37 mouse cellular contexts compared by ENCODE assay signal in genomic region chr17:36194471-36194870, GRCm38 (mm10). TPM values are rescaled to one million over a fixed set of nuclear protein-coding genes. Genes with fewer than 3 reads are reported as not detected.
"Had no signal": no experiment of that assay in that cellular context is flagged by ENCODE, and none has a peak within 500 bp of the region (broad histone marks: within the 10 kb centered on the region; RNA-seq: fewer than 3 reads in every experiment).

No protein-coding gene starts in this region.

- ATAC-seq: intestine, embryonic 15.5 days; intestine, postnatal 0 days had no signal

- H3K9me3 ChIP-seq: heart, embryonic 13.5 days; heart, embryonic 15.5 days; hindbrain, embryonic 10.5 days; hindbrain, embryonic 12.5 days; intestine, embryonic 15.5 days; limb, embryonic 10.5 days; limb, embryonic 12.5 days; liver, embryonic 13.5 days; liver, embryonic 15.5 days had no signal

- H3K4me2 ChIP-seq: heart, embryonic 11.5 days; heart, embryonic 13.5 days; heart, embryonic 15.5 days; hindbrain, embryonic 12.5 days; hindbrain, embryonic 14.5 days; intestine, embryonic 15.5 days; limb, embryonic 12.5 days; liver, embryonic 11.5 days; liver, embryonic 13.5 days; liver, embryonic 15.5 days had no signal

- H3K9ac ChIP-seq: heart, embryonic 13.5 days; heart, embryonic 15.5 days; hindbrain, embryonic 12.5 days; hindbrain, embryonic 14.5 days; intestine, embryonic 15.5 days; limb, embryonic 12.5 days; liver, embryonic 13.5 days; liver, embryonic 15.5 days had no signal

- DNase-seq: gastrocnemius, adult 2 months; gastrocnemius, postnatal 10 days; gastrocnemius, postnatal 25 days; heart, adult 2 months; heart, postnatal 10 days; heart, postnatal 4 days; kidney, adult 18-20 months; kidney, adult 8-10 months; kidney, postnatal 10 days; kidney, postnatal 25 days; kidney, postnatal 4 days; liver; liver, embryonic 13.5 days had no signal

- H3K27ac ChIP-seq: gastrocnemius, adult 2 months; heart, adult 2 months; heart, embryonic 13.5 days; heart, embryonic 15.5 days; hindbrain, embryonic 10.5 days; hindbrain, embryonic 12.5 days; hindbrain, embryonic 14.5 days; intestine, embryonic 15.5 days; layer of hippocampus, adult 2 months; left cerebral cortex, adult 2 months; limb, embryonic 10.5 days; limb, embryonic 12.5 days; liver, embryonic 13.5 days; liver, embryonic 15.5 days had no signal

- H3K4me1 ChIP-seq: heart, embryonic 13.5 days; heart, embryonic 15.5 days; hindbrain, embryonic 10.5 days; hindbrain, embryonic 12.5 days; intestine, embryonic 15.5 days; limb, embryonic 10.5 days; limb, embryonic 12.5 days; liver, embryonic 13.5 days; liver, embryonic 15.5 days had no signal

- H3K4me3 ChIP-seq: gastrocnemius, adult 2 months; heart, adult 2 months; heart, embryonic 13.5 days; heart, embryonic 15.5 days; hindbrain, embryonic 10.5 days; hindbrain, embryonic 12.5 days; intestine, embryonic 15.5 days; layer of hippocampus, adult 2 months; left cerebral cortex, adult 2 months; limb, embryonic 10.5 days; limb, embryonic 12.5 days; liver, embryonic 13.5 days; liver, embryonic 15.5 days had no signal

- H3K36me3 ChIP-seq: heart, embryonic 13.5 days; heart, embryonic 15.5 days; hindbrain, embryonic 10.5 days; hindbrain, embryonic 12.5 days; intestine, embryonic 15.5 days; limb, embryonic 10.5 days; limb, embryonic 12.5 days; liver, embryonic 13.5 days; liver, embryonic 15.5 days had no signal

RNA-seq across cellular contexts. Expression of gene H2-T3, which starts 4.4 kb away (rescaled TPM):
- total RNA-seq: gastrocnemius, adult 2 months; gastrocnemius, postnatal 10 days; gastrocnemius, postnatal 25 days; granulocyte monocyte progenitor cell, adult 5-6 weeks; heart, adult 2 months; heart, postnatal 4 days; layer of hippocampus, adult 2 months; layer of hippocampus, postnatal 10 days; layer of hippocampus, postnatal 25 days; left cerebral cortex, adult 2 months; left cerebral cortex, postnatal 14 days; left cerebral cortex, postnatal 36 days had no signal
- polyA plus RNA-seq: heart, adult 2 months; heart, embryonic 11.5 days; heart, embryonic 15.5 days; hindbrain, embryonic 10.5 days; hindbrain, embryonic 12.5 days; hindbrain, embryonic 14.5 days; hindbrain, embryonic 16.5 days; kidney, embryonic 14.5 days; kidney, embryonic 16.5 days; limb, embryonic 10.5 days; limb, embryonic 12.5 days; limb, embryonic 14.5 days; liver, embryonic 11.5 days; liver, embryonic 13.5 days; liver, embryonic 15.5 days had no signal

RNA-seq across cellular contexts. Expression of gene Gm8909, which starts 26.1 kb away (rescaled TPM):
- total RNA-seq: gastrocnemius, adult 2 months; gastrocnemius, postnatal 10 days; gastrocnemius, postnatal 25 days; gastrocnemius, postnatal 4 days; granulocyte monocyte progenitor cell, adult 5-6 weeks; heart, postnatal 4 days; layer of hippocampus, adult 2 months; layer of hippocampus, postnatal 10 days; layer of hippocampus, postnatal 25 days; left cerebral cortex, adult 2 months; left cerebral cortex, postnatal 14 days; left cerebral cortex, postnatal 36 days had no signal
- polyA plus RNA-seq: heart, adult 2 months; heart, embryonic 11.5 days; hindbrain, embryonic 12.5 days; hindbrain, embryonic 14.5 days; hindbrain, embryonic 16.5 days; kidney, embryonic 14.5 days; limb, embryonic 10.5 days; limb, embryonic 12.5 days; limb, embryonic 14.5 days; liver, embryonic 13.5 days; liver, embryonic 15.5 days had no signal
